Mouse (Mus musculus) kidney, postnatal 0 days (tissue): Measurements from ENCODE around the gene Cisd1. TPM values are rescaled to one million over a fixed set of nuclear protein-coding genes. Genes with fewer than 3 reads are reported as not detected.

ENCODE experiments used
- ATAC-seq: fragments of 200-750 bp; cut with Nextera tagmentation; replicated peaks from 2 replicates; pipeline ENCODE4 v1.8.0; 2017; ENCODE audit warnings: low read depth, moderate number of reproducible peaks, moderate TSS enrichment, moderate library complexity; ENCODE audit not compliant: low FRiP score
- DNase-seq: peaks from one replicate; pipeline ENCODE4 v3.0.0-alpha.2; 2016; ENCODE audit warnings: low spot score
- H3K27ac ChIP-seq: fragments of 300-500 bp; sonication (generic); 2 replicates; pipeline ENCODE4 v1.5.1; 2014; ENCODE audit warnings: mild to moderate bottlenecking
- H3K27me3 ChIP-seq: fragments of 300-500 bp; sonication (generic); 2 replicates; pipeline ENCODE4 v1.6.1; 2014; ENCODE audit warnings: low read length, mixed read lengths; ENCODE audit not compliant: insufficient read depth
- H3K36me3 ChIP-seq: fragments of 300-500 bp; sonication (generic); 2 replicates; pipeline ENCODE4 v1.6.1; 2014; ENCODE audit warnings: low read length, mixed read lengths; ENCODE audit not compliant: insufficient read depth
- H3K4me1 ChIP-seq: fragments of 300-500 bp; sonication (generic); replicated peaks from 2 replicates; pipeline ENCODE4 v1.6.1; 2014; ENCODE audit warnings: antibody characterized with exemption, low read length, mixed read lengths; ENCODE audit not compliant: insufficient read depth
- H3K4me2 ChIP-seq: fragments of 300-500 bp; sonication (generic); 2 replicates; pipeline ENCODE4 v1.6.1; 2014; ENCODE audit warnings: mild to moderate bottlenecking, low read length, moderate library complexity, mixed read lengths
- H3K4me3 ChIP-seq: fragments of 300-500 bp; sonication (generic); replicated peaks from 2 replicates; pipeline ENCODE4 v1.5.1; 2014; ENCODE audit warnings: low read depth, low read length
- H3K9ac ChIP-seq: fragments of 300-500 bp; sonication (generic); 2 replicates; pipeline ENCODE4 v1.6.1; 2014; ENCODE audit warnings: low read depth, low read length
- H3K9me3 ChIP-seq: fragments of 300-500 bp; sonication (generic); replicated peaks from 2 replicates; pipeline ENCODE4 v1.6.1; 2016; ENCODE audit warnings: low read length, inconsistent platforms, mixed read lengths
- CTCF ChIP-seq: IDR thresholded peaks from 2 replicates; pipeline ENCODE4 v1.5.1; 2016; ENCODE audit warnings: antibody characterized with exemption, low read depth, mild to moderate bottlenecking, moderate library complexity
- WGBS: fragments of 180-500 bp; shearing (Covaris S2); extraction: QIAGEN DNeasy Blood & Tissue Kit; methylation state at CpG from one replicate; pipeline ENCODE4 v1.1.7; 2014; 5-methylcytosine and 5-hydroxymethylcytosine counted together
- polyA plus RNA-seq: library from polyadenylated mRNA; unstranded; fragments of >200 nt; fragmentation: Nextera tagmentation; extraction: Ambion mirVana; gene quantifications from 2 replicates; pipeline ENCODE4 v1.2.1, GENCODE M21; 2015

The Cisd1 gene
- polyA plus RNA-seq, 1 experiment from 2014 or later = 300 TPM

GRCm38 (mm10) chr10:71291179-71291661 is 53.5 kb downstream of the Cisd1 start:
- Histone ChIP-seq H3K4me1 (0 out of 2 replicates have a peak, but pooled peaks cover 3% of the 10 kb centered on the region), H3K27me3 (no peaks in the 10 kb centered on the region), H3K36me3 (no peaks in the 10 kb centered on the region), H3K4me2 (no peak overlapping the region), H3K9ac (no peak overlapping the region), H3K9me3 (no peaks in the 10 kb centered on the region), H3K27ac (no peak overlapping the region), H3K4me3 (no peak overlapping the region)
- no peak for DNase-seq
- no peak for TF ChIP-seq CTCF
- WGBS = 28% methylated on average over 3 of the region's 3 CpGs
- peak; percentile 78 for ATAC-seq

GRCm38 (mm10) chr10:71285126-71285580 is 59.6 kb downstream of the Cisd1 start, which contains the start of gene Ube2d1:
Gene Ube2d1 (minus strand): TSS chr10:71285262.
- no peaks in the 10 kb centered on the region for H3K27me3 ChIP-seq
- H3K36me3 ChIP-seq = no peaks in the 10 kb centered on the region
- under 1% methylated on average over 46 of the region's 50 CpGs for WGBS
- DNase-seq (peak; percentile 81), ATAC-seq (peak; percentile 97)
- TF ChIP-seq CTCF = 0 out of 2 replicates have a peak, but pooled peaks have one; percentile 4
- H3K9ac ChIP-seq = peak within 1 kb of the TSS; percentile 85
- 0 out of 2 replicates have a peak within 1 kb of the TSS, but pooled peaks have one; percentile 10 for H3K27ac ChIP-seq
- no peaks in the 10 kb centered on the region for H3K9me3 ChIP-seq
- H3K4me3 ChIP-seq = peak within 1 kb of the TSS; percentile 93
- H3K4me1 ChIP-seq = no peaks in the 10 kb centered on the region; the same call in 1 of the 2 replicates
- H3K4me2 ChIP-seq = peak within 1 kb of the TSS; percentile 78

GRCm38 (mm10) chr10:71284511-71285125 is 60.1 kb downstream of the Cisd1 start:
- 0 out of 2 replicates have a peak overlapping the region, but pooled peaks have one; percentile 10 for H3K27ac ChIP-seq
- H3K36me3 ChIP-seq = no peaks in the 10 kb centered on the region
- H3K4me1 ChIP-seq = no peaks in the 10 kb centered on the region; the same call in 1 of the 2 replicates
- WGBS = under 1% methylated on average over 41 of the region's 41 CpGs
- peak overlapping the region; percentile 78 for H3K4me2 ChIP-seq
- H3K27me3 ChIP-seq = no peaks in the 10 kb centered on the region
- ATAC-seq (peak; percentile 81), DNase-seq (no peak)
- H3K4me3 ChIP-seq = peak overlapping the region; percentile 93
- TF ChIP-seq CTCF = no peak
- H3K9ac ChIP-seq = peak overlapping the region; percentile 85
- no peaks in the 10 kb centered on the region for H3K9me3 ChIP-seq

- no peak for TF ChIP-seq CTCF
- no peak overlapping the region for H3K27ac ChIP-seq
- DNase-seq = no peak
- H3K36me3 ChIP-seq = no peaks in the 10 kb centered on the region
- peak overlapping the region; percentile 85 for H3K9ac ChIP-seq
- ATAC-seq = no peak
- no peaks in the 10 kb centered on the region for H3K27me3 ChIP-seq
- peak overlapping the region; percentile 78 for H3K4me2 ChIP-seq
- WGBS = 11% methylated on average over 8 of the region's 8 CpGs
- peak overlapping the region; percentile 93 for H3K4me3 ChIP-seq
- no peaks in the 10 kb centered on the region; the same call in 1 of the 2 replicates for H3K4me1 ChIP-seq
- H3K9me3 ChIP-seq = no peaks in the 10 kb centered on the region
These were observed 60.6 kb downstream of the Cisd1 start for GRCm38 (mm10) chr10:71284131-71284510.

Other genes with a start within 250 kb of the Cisd1 start
- gene Bicc1, start 185.3 kb downstream of the Cisd1 start, polyA plus RNA-seq = 65.7 and 71.7 TPM in 2 replicates
- 75.2 and 77.9 TPM in 2 replicates for gene Tfam, start 106.7 kb downstream of the Cisd1 start, polyA plus RNA-seq
- gene Ube2d1, start 59.7 kb downstream of the Cisd1 start, polyA plus RNA-seq = 56.4 and 58.0 TPM in 2 replicates
- gene Ipmk, start 2.8 kb upstream of the Cisd1 start, polyA plus RNA-seq = 16.1 and 17.5 TPM in 2 replicates